Mouse (Mus musculus) liver, adult 2 months (tissue): ENCODE measurements around the gene Ctdspl. TPM values are rescaled to one million over a fixed set of nuclear protein-coding genes. Genes with fewer than 3 reads are reported as not detected.

Experiments used
- DNase-seq: peaks from one replicate; pipeline ENCODE4 v3.0.0-alpha.2; 2011; ENCODE audit warnings: low read depth, low spot score; ENCODE audit errors: extremely low read depth
- H3K27ac ChIP-seq: fragments of 200-500 bp; replicated peaks from 2 replicates; pipeline ENCODE4 v1.5.1; 2012; ENCODE audit warnings: low read depth, mild to moderate bottlenecking, control low read depth, inconsistent platforms, low read length; ENCODE audit not compliant: insufficient read depth
- H3K27me3 ChIP-seq: fragments of 200-500 bp; 2 replicates; pipeline ENCODE4 v1.6.1; 2012; ENCODE audit warnings: mild to moderate bottlenecking, moderate library complexity, low read length, inconsistent platforms; ENCODE audit not compliant: control insufficient read depth, insufficient read depth
- H3K36me3 ChIP-seq: fragments of 200-500 bp; 2 replicates; pipeline ENCODE4 v1.6.1; 2012; ENCODE audit warnings: low read length, inconsistent platforms; ENCODE audit not compliant: control insufficient read depth, insufficient read depth
- H3K4me1 ChIP-seq: fragments of 200-500 bp; 2 replicates; pipeline ENCODE4 v1.6.1; 2011; ENCODE audit warnings: low read length; ENCODE audit not compliant: control insufficient read depth, insufficient read depth
- H3K4me3 ChIP-seq: fragments of 200-500 bp; 2 replicates; pipeline ENCODE4 v1.5.1; 2011; ENCODE audit warnings: low read depth, mild to moderate bottlenecking, control low read depth, low read length, moderate library complexity; ENCODE audit not compliant: insufficient read depth
- H3K79me2 ChIP-seq: fragments of 200-500 bp; 2 replicates; pipeline ENCODE4 v1.6.1; 2012; ENCODE audit warnings: inconsistent platforms, mild to moderate bottlenecking, low read length, moderate library complexity; ENCODE audit not compliant: control insufficient read depth, insufficient read depth
- H3K9ac ChIP-seq: fragments of 200-500 bp; 2 replicates; pipeline ENCODE4 v1.6.1; 2012; ENCODE audit warnings: low read depth, mild to moderate bottlenecking, control low read depth, inconsistent platforms, low read length
- CTCF ChIP-seq: fragments of 200-500 bp; IDR thresholded peaks from 2 replicates; pipeline ENCODE4 v1.5.1; 2011; ENCODE audit warnings: low read depth, low read length, control low read depth
- POLR2A ChIP-seq: fragments of 200-500 bp; IDR thresholded peaks from 2 replicates; pipeline ENCODE4 v1.6.1; 2011; ENCODE audit warnings: low read length, control low read depth; ENCODE audit not compliant: insufficient read depth; ENCODE audit errors: extremely low read depth
- WGBS: fragments of 180-500 bp; shearing (Covaris S2); methylation state at CpG from one replicate; pipeline ENCODE4 v1.1.7; 2018; 5-methylcytosine and 5-hydroxymethylcytosine counted together
- polyA plus RNA-seq: library from polyadenylated mRNA; depleted of rRNA; stranded (reverse); fragments of >200 nt; gene quantifications from 2 replicates; pipeline ENCODE4 v1.2.3, GENCODE M21; 2012
- total RNA-seq: library from RNA; depleted of rRNA; stranded (reverse); fragments of >200 nt; gene quantifications from 2 replicates; pipeline ENCODE4 v1.2.3, GENCODE M21; 2014

Gene Ctdspl
- total and polyA plus RNA-seq, 2 experiments, result 2.5 to 3.5 TPM

- TF ChIP-seq CTCF (no peak), POLR2A (no peak)
- H3K4me1 ChIP-seq, result peaks cover 3% of the 10 kb centered on the region; the same call in 1 of the 2 replicates
- no peaks in the 10 kb centered on the region for H3K27me3 ChIP-seq
- no peaks in the 10 kb centered on the region; the same call in 1 of the 2 replicates for H3K79me2 ChIP-seq
- no peaks in the 10 kb centered on the region for H3K36me3 ChIP-seq
- no peak overlapping the region for H3K9ac ChIP-seq
- H3K27ac ChIP-seq, result no peak overlapping the region
- H3K4me3 ChIP-seq, result no peak overlapping the region
- DNase-seq, result no peak
- 82% methylated on average over 23 of the region's 23 CpGs for WGBS
These were observed 77.9 kb downstream of the Ctdspl start for GRCm38 (mm10) chr9:119003990-119004702.

DNA sequence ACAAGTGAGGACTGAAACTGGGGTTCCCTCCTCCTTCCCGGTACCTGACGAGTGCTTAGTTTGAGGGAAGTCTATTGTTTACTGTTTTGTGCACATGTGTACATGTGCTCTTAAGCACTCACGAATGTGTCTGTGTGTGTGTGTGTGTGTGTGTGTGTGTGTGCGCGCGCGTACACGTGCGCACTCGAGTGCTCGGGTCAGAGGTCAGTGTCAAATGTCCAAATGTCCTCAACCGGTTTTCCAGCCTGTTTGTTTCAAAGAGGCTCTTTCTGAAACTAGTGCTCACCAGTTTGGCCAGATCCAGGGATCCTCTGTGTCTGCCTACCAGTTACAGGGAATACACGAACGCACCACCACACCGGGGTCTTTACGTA is 78.4 kb downstream of the Ctdspl start:
- peaks cover 3% of the 10 kb centered on the region; the same call in 1 of the 2 replicates for H3K4me1 ChIP-seq
- no peak overlapping the region for H3K27ac ChIP-seq
- WGBS, result 63% methylated on average over 16 of the region's 16 CpGs
- no peak overlapping the region for H3K4me3 ChIP-seq
- peak; percentile 10 for DNase-seq
- no peak for TF ChIP-seq POLR2A
- no peak for TF ChIP-seq CTCF
- H3K36me3 ChIP-seq, result no peaks in the 10 kb centered on the region
- H3K27me3 ChIP-seq, result no peaks in the 10 kb centered on the region
- no peak overlapping the region for H3K9ac ChIP-seq
- H3K79me2 ChIP-seq, result no peaks in the 10 kb centered on the region; the same call in 1 of the 2 replicates

- TF ChIP-seq POLR2A (no peak), CTCF (no peak)
- peaks cover 3% of the 10 kb centered on the region; the same call in 1 of the 2 replicates for H3K4me1 ChIP-seq
- 88% methylated on average over 15 of the region's 15 CpGs for WGBS
These were observed 79.2 kb downstream of the Ctdspl start for GRCm38 (mm10) chr9:119005303-119006029.

DNA sequence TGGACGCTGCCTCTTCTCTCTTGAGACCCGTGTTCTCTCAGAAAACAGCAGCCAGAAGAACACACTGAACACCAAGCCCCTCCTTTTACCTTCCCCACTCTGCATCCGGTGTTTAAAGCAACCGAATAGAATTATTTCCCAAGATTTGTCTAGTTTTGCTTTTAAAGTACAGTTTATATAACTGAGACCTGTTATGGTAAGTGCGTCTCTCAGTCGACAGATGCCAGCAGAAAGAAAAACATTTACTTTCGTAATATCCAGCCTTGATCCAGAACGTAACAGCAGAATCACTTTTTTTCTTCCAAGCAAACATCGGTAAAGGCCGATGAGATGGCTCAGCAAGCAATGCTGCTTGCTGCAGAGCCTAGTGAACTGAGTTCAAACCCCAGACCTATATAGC is 81.0 kb downstream of the Ctdspl start:
- DNase-seq, result peak; percentile 40
- H3K27ac ChIP-seq, result no peak overlapping the region
- H3K9ac ChIP-seq, result no peak overlapping the region
- H3K4me1 ChIP-seq, result peaks cover 3% of the 10 kb centered on the region; the same call in 1 of the 2 replicates
- no peak overlapping the region for H3K4me3 ChIP-seq
- no peaks in the 10 kb centered on the region; the same call in 1 of the 2 replicates for H3K79me2 ChIP-seq
- 44% methylated on average over 10 of the region's 10 CpGs for WGBS
- no peak for TF ChIP-seq CTCF
- no peak for TF ChIP-seq POLR2A
- H3K27me3 ChIP-seq, result no peaks in the 10 kb centered on the region
- no peaks in the 10 kb centered on the region for H3K36me3 ChIP-seq

More at GRCm38 (mm10) chr9:119005303-119006029, 79.2 kb downstream of the Ctdspl start:
- Histone ChIP-seq H3K27me3 (no peaks in the 10 kb centered on the region), H3K4me3 (no peak overlapping the region), H3K79me2 (no peaks in the 10 kb centered on the region; the same call in 1 of the 2 replicates), H3K27ac (no peak overlapping the region), H3K36me3 (no peaks in the 10 kb centered on the region), H3K9ac (no peak overlapping the region)
- DNase-seq, result no peak

DNA sequence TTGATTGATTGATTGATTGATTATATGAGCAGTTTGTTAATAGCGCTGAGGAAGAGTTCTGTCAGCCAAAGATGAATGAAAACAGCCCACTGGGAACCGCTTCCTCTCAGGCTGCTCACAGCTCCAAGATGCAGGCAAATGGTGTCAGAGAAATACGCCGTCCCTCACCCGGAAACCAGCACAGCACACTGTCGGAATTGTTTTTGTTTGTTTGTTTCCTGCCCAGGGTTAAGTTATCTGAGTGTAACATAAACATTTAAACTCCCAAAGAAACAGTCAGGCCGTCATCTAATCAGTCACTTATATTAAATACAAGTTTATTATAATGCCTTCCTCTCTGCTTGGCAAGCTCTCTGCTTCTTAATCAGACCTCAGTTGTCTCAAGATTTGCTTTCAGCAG is 82.6 kb downstream of the Ctdspl start:
- DNase-seq, result peak; percentile 31
- WGBS, result 68% methylated on average over 7 of the region's 7 CpGs
- TF ChIP-seq POLR2A (no peak), CTCF (no peak)
- Histone ChIP-seq H3K9ac (no peak overlapping the region), H3K27ac (no peak overlapping the region), H3K79me2 (no peaks in the 10 kb centered on the region; the same call in 1 of the 2 replicates), H3K27me3 (no peaks in the 10 kb centered on the region), H3K36me3 (no peaks in the 10 kb centered on the region), H3K4me1 (peaks cover 3% of the 10 kb centered on the region; the same call in 1 of the 2 replicates), H3K4me3 (no peak overlapping the region)
